In genomic region chr5:120577935-120578441, GRCm38 (mm10) we compare ENCODE assay signal across 8 mouse cellular contexts. TPM values are rescaled to one million over a fixed set of nuclear protein-coding genes. Genes with fewer than 3 reads are reported as not detected.
DNase-seq lines count a peak whose midpoint lies in the region; ATAC-seq lines count a peak whose summit lies in the region.

No protein-coding gene starts in this region.

- peak; percentile 62 for DNase-seq in cerebellum, adult 11-12 months
- DNase-seq in cerebellum, adult 9-10 months: no peak
- peak; percentile 68 for DNase-seq in kidney, postnatal 14 days
- DNase-seq in gastrocnemius, adult 18-20 months (ENCODE audit: low spot score): no peak
- no peak for DNase-seq in layer of hippocampus, adult 11-12 months (ENCODE audit: low spot score)

- H3K36me3 ChIP-seq in neural tube, embryonic 15.5 days: peaks cover 2% of the 10 kb centered on the region; the same call in 1 of the 2 replicates

- no peak overlapping the region for H3K9ac ChIP-seq in neural tube, embryonic 15.5 days (replicated peaks)

- H3K9me3 ChIP-seq in neural tube, embryonic 15.5 days (replicated peaks): no peaks in the 10 kb centered on the region

- ATAC-seq in CD4-positive, CD25-positive, alpha-beta regulatory T cell, adult 4 months: peak; percentile 40
- 0 out of 2 replicates have a peak, but pooled peaks have one; percentile 18 for ATAC-seq in granulocyte monocyte progenitor cell, adult 5-6 weeks (replicated peaks; ENCODE audit: poor library complexity, severe bottlenecking)
- no peak for ATAC-seq in neural tube, embryonic 15.5 days (ENCODE audit: low FRiP score)

- H3K4me1 ChIP-seq in neural tube, embryonic 15.5 days: peaks cover 43% of the 10 kb centered on the region

- H3K4me3 ChIP-seq in neural tube, embryonic 15.5 days (replicated peaks): no peak overlapping the region

- H3K4me2 ChIP-seq in neural tube, embryonic 15.5 days: no peak overlapping the region

- no peaks in the 10 kb centered on the region for H3K27me3 ChIP-seq in neural tube, embryonic 15.5 days (replicated peaks)

- 50% methylated on average over 10 of the region's 10 CpGs for WGBS in neural tube, embryonic 15.5 days

- peak overlapping the region; percentile 75; the same call in 1 of the 2 replicates for H3K27ac ChIP-seq in neural tube, embryonic 15.5 days (replicated peaks)

RNA-seq across cellular contexts. Expression of gene Tpcn1, which starts 10.5 kb away (rescaled TPM):
- polyA plus RNA-seq in CD4-positive, CD25-positive, alpha-beta regulatory T cell, adult 4 months (2017; shearing (Covaris generic)): 10 to 100 TPM; 14.7 to 17.4 TPM
- 28.8 and 41.5 TPM in 2 replicates for total RNA-seq in granulocyte monocyte progenitor cell, adult 5-6 weeks (2014; fragmentation: Nextera tagmentation)
- 12.7 and 14.1 TPM in 2 replicates for total RNA-seq in granulocyte monocyte progenitor cell, adult 5-6 weeks (2017)
- 20.9 and 21.7 TPM in 2 replicates for polyA plus RNA-seq in neural tube, embryonic 15.5 days (2015; fragmentation: Nextera tagmentation; extraction: Ambion mirVana)
- 10 to 100 TPM; 38.9 to 42.9 TPM for total RNA-seq in gastrocnemius, adult 18-20 months (2021)

RNA-seq across cellular contexts. Expression of gene Iqcd, which starts 10.8 kb away (rescaled TPM):
- 1 to 10 TPM in 1 of 2 experiments, under 1 TPM in 1; 0.40 to 1.1 TPM for polyA plus RNA-seq in CD4-positive, CD25-positive, alpha-beta regulatory T cell, adult 4 months (2017; shearing (Covaris generic))
- not detected in 2 replicates for total RNA-seq in granulocyte monocyte progenitor cell, adult 5-6 weeks (2014; fragmentation: Nextera tagmentation)
- total RNA-seq in granulocyte monocyte progenitor cell, adult 5-6 weeks (2017): not detected in 2 replicates
- 1.3 and 1.5 TPM in 2 replicates for polyA plus RNA-seq in neural tube, embryonic 15.5 days (2015; fragmentation: Nextera tagmentation; extraction: Ambion mirVana)
- not detected for total RNA-seq in gastrocnemius, adult 18-20 months (2021)

RNA-seq across cellular contexts. Expression of gene Rita1, which starts 34.4 kb away (rescaled TPM):
- polyA plus RNA-seq in CD4-positive, CD25-positive, alpha-beta regulatory T cell, adult 4 months (2017; shearing (Covaris generic)): 1 to 10 TPM; 2.2 to 6.3 TPM
- 3.0 and 5.3 TPM in 2 replicates for total RNA-seq in granulocyte monocyte progenitor cell, adult 5-6 weeks (2014; fragmentation: Nextera tagmentation)
- total RNA-seq in granulocyte monocyte progenitor cell, adult 5-6 weeks (2017): 1.8 and 3.9 TPM in 2 replicates
- polyA plus RNA-seq in neural tube, embryonic 15.5 days (2015; fragmentation: Nextera tagmentation; extraction: Ambion mirVana): 29.4 and 34.0 TPM in 2 replicates
- 1 to 10 TPM; 7.0 to 7.5 TPM for total RNA-seq in gastrocnemius, adult 18-20 months (2021)

RNA-seq across cellular contexts. Expression of gene Ddx54, which starts 34.6 kb away (rescaled TPM):
- 10 to 100 TPM; 14.4 to 18.6 TPM for polyA plus RNA-seq in CD4-positive, CD25-positive, alpha-beta regulatory T cell, adult 4 months (2017; shearing (Covaris generic))
- 21.5 and 27.9 TPM in 2 replicates for total RNA-seq in granulocyte monocyte progenitor cell, adult 5-6 weeks (2014; fragmentation: Nextera tagmentation)
- 33.1 and 38.7 TPM in 2 replicates for total RNA-seq in granulocyte monocyte progenitor cell, adult 5-6 weeks (2017)
- 35.7 and 42.0 TPM in 2 replicates for polyA plus RNA-seq in neural tube, embryonic 15.5 days (2015; fragmentation: Nextera tagmentation; extraction: Ambion mirVana)
- total RNA-seq in gastrocnemius, adult 18-20 months (2021): 10 to 100 TPM; 15.8 to 15.9 TPM

RNA-seq across cellular contexts. Expression of gene Cfap73, which starts 56.0 kb away (rescaled TPM):
- polyA plus RNA-seq in CD4-positive, CD25-positive, alpha-beta regulatory T cell, adult 4 months (2017; shearing (Covaris generic)): not detected
- total RNA-seq in granulocyte monocyte progenitor cell, adult 5-6 weeks (2014; fragmentation: Nextera tagmentation): not detected in 2 replicates
- total RNA-seq in granulocyte monocyte progenitor cell, adult 5-6 weeks (2017): not detected in 2 replicates
- 0.33 and 0.80 TPM in 2 replicates for polyA plus RNA-seq in neural tube, embryonic 15.5 days (2015; fragmentation: Nextera tagmentation; extraction: Ambion mirVana)
- not detected for total RNA-seq in gastrocnemius, adult 18-20 months (2021)

Comparison
In these comparisons a context has a peak if more than half of its experiments do, and no peak if none do; other contexts are left out.
1. DNase-seq: peak in cerebellum, adult 11-12 months (single experiment) and kidney, postnatal 14 days (single experiment); none in cerebellum, adult 9-10 months (single experiment), gastrocnemius, adult 18-20 months (single experiment) and layer of hippocampus, adult 11-12 months (single experiment).